Mouse (Mus musculus): ENCODE measurements around the gene Rexo2.

DNA sequence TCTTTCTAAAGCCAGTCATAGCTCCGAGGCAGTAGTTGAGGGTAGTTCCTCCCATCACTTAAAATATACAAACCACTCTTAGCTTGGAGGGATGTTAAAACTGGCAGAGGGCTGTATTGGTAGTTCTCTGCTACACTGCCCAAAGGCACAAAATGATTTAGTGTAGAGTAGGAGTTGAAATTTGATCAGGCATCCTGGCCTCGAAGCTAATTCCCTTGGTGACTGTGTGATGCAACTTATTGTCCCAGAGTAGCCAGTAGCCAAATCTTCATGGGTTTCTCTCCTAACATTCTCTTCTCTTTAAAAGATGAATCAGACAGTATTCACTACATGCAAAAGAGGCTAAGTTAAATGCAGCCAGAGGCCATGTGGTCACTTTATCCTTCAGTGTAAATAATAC is 22.6 kb upstream of the Rexo2 start:
- no peak for TF ChIP-seq POLR2A (IDR thresholded peaks at IDR 0.05; ENCODE audit: low read depth, low read length)
- TF ChIP-seq CTCF (IDR thresholded peaks at IDR 0.05; ENCODE audit: extremely low read depth, insufficient read length, insufficient replicate concordance, low read depth, low read length) = no peak
